Mouse (Mus musculus): Measurements from ENCODE around the gene Ccnf.

DNA sequence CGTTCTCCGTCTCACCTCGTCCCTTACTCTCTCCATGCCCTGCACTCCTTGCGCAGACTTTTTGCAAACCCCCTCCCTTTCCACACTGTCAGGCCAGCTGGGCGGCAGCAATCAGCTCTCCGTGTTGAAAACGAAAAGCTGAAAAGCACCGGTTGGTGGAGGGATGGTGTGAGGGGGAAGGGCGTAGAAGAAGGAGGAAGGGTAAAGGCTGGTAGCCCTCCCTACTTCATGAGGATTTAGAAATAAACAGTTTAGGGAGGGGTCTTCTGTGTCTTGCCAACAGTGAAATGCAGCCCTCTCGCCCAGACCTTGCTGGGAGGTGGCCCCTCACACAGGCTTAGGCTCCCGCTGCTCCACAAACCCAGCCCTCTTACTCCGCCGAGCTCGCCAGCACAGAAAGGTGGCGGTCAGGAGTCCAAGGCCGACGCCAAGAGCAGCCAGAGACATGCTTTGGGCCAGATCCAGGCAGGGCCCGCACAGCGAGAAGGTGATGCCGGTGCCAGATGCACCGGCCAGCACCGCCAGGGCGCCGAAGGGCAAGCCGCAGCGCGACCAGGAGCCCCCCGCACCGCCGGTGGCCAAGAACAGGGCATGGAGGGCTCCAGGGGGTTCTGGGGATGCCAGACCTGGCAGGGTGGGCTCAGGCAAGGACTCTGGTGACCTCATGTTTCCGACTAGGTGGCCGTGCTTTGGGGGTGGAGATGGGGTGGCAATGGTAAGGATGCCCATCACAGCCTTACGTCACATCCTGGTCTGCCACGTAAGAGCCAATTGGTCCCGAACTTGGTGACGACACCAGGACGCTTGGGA lies 39.4 kb downstream of the Ccnf start:
- no peak for TF ChIP-seq EP300 (IDR thresholded peaks at IDR 0.05; ENCODE audit: low read depth)
- TF ChIP-seq CTCF (IDR thresholded peaks at IDR 0.05; ENCODE audit: low read depth): no peak
